Mouse (Mus musculus): Measurements from ENCODE around the gene Olfr304. TPM values are rescaled to one million over a fixed set of nuclear protein-coding genes. Genes with fewer than 3 reads are reported as not detected.

Olfr304 gene
- polyA plus RNA-seq, 1 experiment from 2014 or later, result not detected

Other genes starting within 250 kb of the Olfr304 start
- not detected in 2 replicates for gene Vmn2r75, start 214.9 kb downstream of the Olfr304 start, polyA plus RNA-seq (2014; fragmentation: Nextera tagmentation; extraction: Ambion mirVana)
- gene Vmn2r76, start 140.3 kb downstream of the Olfr304 start, polyA plus RNA-seq (2014; fragmentation: Nextera tagmentation; extraction: Ambion mirVana), result not detected in 2 replicates
- gene Olfr310, start 109.5 kb downstream of the Olfr304 start, polyA plus RNA-seq (2014; fragmentation: Nextera tagmentation; extraction: Ambion mirVana), result not detected in 2 replicates
- gene Olfr309, start 73.0 kb downstream of the Olfr304 start, polyA plus RNA-seq (2014; fragmentation: Nextera tagmentation; extraction: Ambion mirVana), result not detected in 2 replicates
- gene Olfr308, start 61.0 kb downstream of the Olfr304 start, polyA plus RNA-seq (2014; fragmentation: Nextera tagmentation; extraction: Ambion mirVana), result not detected in 2 replicates
- gene Olfr307, start 49.1 kb downstream of the Olfr304 start, polyA plus RNA-seq (2014; fragmentation: Nextera tagmentation; extraction: Ambion mirVana), result not detected in 2 replicates
- not detected in 2 replicates for gene Olfr305, start 19.7 kb downstream of the Olfr304 start, polyA plus RNA-seq (2014; fragmentation: Nextera tagmentation; extraction: Ambion mirVana)
- not detected in 2 replicates for gene Olfr303, start 11.1 kb upstream of the Olfr304 start, polyA plus RNA-seq (2014; fragmentation: Nextera tagmentation; extraction: Ambion mirVana)
- not detected in 2 replicates for gene Olfr301, start 17.2 kb upstream of the Olfr304 start, polyA plus RNA-seq (2014; fragmentation: Nextera tagmentation; extraction: Ambion mirVana)
- gene Olfr299, start 73.3 kb upstream of the Olfr304 start, polyA plus RNA-seq (2014; fragmentation: Nextera tagmentation; extraction: Ambion mirVana), result not detected in 2 replicates
- gene Olfr298, start 105.8 kb upstream of the Olfr304 start, polyA plus RNA-seq (2014; fragmentation: Nextera tagmentation; extraction: Ambion mirVana), result not detected in 2 replicates
- not detected in 2 replicates for gene Olfr297, start 133.3 kb upstream of the Olfr304 start, polyA plus RNA-seq (2014; fragmentation: Nextera tagmentation; extraction: Ambion mirVana)
- gene Olfr295, start 197.2 kb upstream of the Olfr304 start, polyA plus RNA-seq (2014; fragmentation: Nextera tagmentation; extraction: Ambion mirVana), result not detected in 2 replicates
- not detected in 2 replicates for gene Olfr294, start 230.0 kb upstream of the Olfr304 start, polyA plus RNA-seq (2014; fragmentation: Nextera tagmentation; extraction: Ambion mirVana)

Measured in hindbrain, embryonic 11.5 days (tissue).